Mouse (Mus musculus): ENCODE measurements around the gene Uri1. TPM values are rescaled to one million over a fixed set of nuclear protein-coding genes. Genes with fewer than 3 reads are reported as not detected.
A peak's percentile ranks its signal among the peaks of the same experiment; 100 is the strongest.

The Uri1 gene
- polyA plus RNA-seq, 1 experiment from 2014 or later = 33.4 TPM

DNA sequence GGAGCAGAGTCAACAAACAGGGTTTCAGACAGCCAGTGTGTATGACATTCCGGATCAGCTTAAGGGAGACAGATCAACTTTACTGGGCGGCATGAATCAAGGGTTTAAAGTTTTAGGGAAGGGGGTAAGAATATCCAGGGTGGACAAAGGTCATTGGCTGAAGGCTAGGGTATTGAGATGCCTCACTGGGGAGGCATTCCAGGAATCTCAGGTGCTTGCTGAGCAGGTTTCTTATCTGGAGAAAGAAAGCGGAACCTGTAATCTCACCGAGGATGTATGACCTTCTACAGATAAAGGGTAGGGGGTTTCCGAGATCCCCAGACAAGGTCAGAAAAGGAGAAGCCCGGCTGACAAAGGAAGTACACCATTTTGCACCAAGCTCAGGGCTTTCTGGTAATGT is 7.3 kb upstream of the Uri1 start:
- Histone ChIP-seq H3K27me3 (ENCODE audit: insufficient read depth, poor library complexity, severe bottlenecking) (no peaks in the 10 kb centered on the region), H3K4me3 (no peak overlapping the region), H3K27ac (no peak overlapping the region), H3K9me3 (no peaks in the 10 kb centered on the region), H3K36me3 (no peaks in the 10 kb centered on the region), H3K4me1 (replicated peaks) (no peaks in the 10 kb centered on the region)
- DNase-seq (ENCODE audit: low spot score) = no peak
- 55% methylated on average over 6 of the region's 6 CpGs for WGBS

DNA sequence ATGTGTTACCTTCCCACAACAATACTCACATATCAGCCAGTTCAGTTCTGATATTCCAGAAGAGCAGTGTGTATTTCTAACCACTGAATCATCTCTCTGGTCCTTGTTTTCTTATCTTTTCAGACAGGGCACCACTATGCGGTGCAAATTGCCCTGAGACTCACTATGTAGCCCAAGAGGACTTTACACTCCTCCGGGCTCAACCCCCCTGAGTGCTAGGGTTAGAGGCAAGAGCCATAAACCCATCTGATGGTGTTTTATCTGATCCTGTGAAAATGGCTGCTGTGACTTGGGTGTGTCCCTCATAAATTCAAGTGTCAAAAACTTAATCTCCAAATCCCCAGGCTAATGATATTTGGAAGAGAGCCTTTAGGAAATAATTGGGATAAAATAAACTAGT is 6.6 kb upstream of the Uri1 start:
- Histone ChIP-seq H3K4me1 (replicated peaks) (no peaks in the 10 kb centered on the region), H3K4me3 (no peak overlapping the region), H3K27me3 (ENCODE audit: insufficient read depth, poor library complexity, severe bottlenecking) (no peaks in the 10 kb centered on the region), H3K36me3 (no peaks in the 10 kb centered on the region), H3K9me3 (no peaks in the 10 kb centered on the region), H3K27ac (no peak overlapping the region)
- DNase-seq (ENCODE audit: low spot score) = no peak
- 74% methylated on average over 2 of the region's 2 CpGs for WGBS

DNA sequence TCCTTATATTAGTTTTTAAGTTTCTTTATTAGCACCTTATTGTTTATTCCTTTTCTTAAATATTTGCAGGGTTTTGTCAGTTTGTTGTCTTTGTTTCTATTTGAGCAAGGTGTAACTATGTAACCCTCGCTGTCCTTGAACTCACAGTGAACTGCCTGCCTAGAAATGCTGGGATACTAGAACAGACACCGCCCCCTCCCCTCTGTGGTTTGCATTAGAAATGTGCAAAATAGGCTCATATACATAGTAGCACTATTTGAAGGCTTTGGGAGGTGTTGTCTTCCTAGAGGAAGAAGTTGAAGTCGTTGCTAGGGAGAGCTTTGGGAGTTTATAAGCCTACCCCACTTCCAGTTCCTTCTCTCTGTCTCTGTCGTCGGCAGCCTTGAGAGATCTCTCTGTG is 5.7 kb upstream of the Uri1 start:
- no peak for DNase-seq (ENCODE audit: low spot score)
- Histone ChIP-seq H3K9me3 (no peaks in the 10 kb centered on the region), H3K36me3 (no peaks in the 10 kb centered on the region), H3K4me1 (replicated peaks) (no peaks in the 10 kb centered on the region), H3K27ac (no peak overlapping the region), H3K27me3 (ENCODE audit: insufficient read depth, poor library complexity, severe bottlenecking) (no peaks in the 10 kb centered on the region), H3K4me3 (no peak overlapping the region)
- 54% methylated on average over 5 of the region's 5 CpGs for whole genome bisulfite sequencing

DNA sequence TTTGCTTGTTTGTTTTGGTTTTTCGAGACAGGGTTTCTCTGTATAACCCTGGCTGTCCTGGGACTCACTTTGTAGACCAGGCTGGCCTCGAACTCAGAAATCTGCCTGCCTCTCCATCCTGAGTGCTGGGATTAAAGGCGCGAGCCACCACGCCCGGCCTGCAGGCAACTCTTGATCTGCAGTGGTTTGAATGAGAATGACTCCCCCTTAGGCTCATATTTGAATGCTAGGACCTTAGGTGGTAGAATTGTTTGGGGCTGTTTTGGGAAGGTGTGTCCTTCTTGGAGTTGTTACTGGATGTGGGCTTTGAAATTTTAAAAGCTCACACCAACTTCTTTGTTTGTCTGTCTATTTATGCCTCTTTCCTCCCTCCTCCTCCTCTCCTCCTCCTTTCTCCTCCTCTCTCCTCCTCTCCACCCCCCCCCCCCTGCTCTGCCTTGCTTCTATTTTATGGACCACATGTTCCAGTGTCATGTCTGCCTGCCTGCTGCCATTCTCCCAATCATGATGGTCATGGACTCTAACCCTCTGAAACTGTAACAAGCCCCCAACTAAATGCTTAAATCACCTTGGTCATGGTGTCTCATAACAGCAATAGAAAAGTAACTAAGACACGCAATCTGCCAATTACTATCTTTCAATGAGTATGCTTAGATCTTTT is 4.7 kb upstream of the Uri1 start:
- Histone ChIP-seq H3K27ac (no peak overlapping the region), H3K27me3 (ENCODE audit: insufficient read depth, poor library complexity, severe bottlenecking) (no peaks in the 10 kb centered on the region), H3K9me3 (no peaks in the 10 kb centered on the region), H3K36me3 (no peaks in the 10 kb centered on the region), H3K4me3 (no peak overlapping the region), H3K4me1 (replicated peaks) (no peaks in the 10 kb centered on the region)
- DNase-seq (ENCODE audit: low spot score) = no peak
- 85% methylated on average over 7 of the region's 7 CpGs for WGBS

DNA sequence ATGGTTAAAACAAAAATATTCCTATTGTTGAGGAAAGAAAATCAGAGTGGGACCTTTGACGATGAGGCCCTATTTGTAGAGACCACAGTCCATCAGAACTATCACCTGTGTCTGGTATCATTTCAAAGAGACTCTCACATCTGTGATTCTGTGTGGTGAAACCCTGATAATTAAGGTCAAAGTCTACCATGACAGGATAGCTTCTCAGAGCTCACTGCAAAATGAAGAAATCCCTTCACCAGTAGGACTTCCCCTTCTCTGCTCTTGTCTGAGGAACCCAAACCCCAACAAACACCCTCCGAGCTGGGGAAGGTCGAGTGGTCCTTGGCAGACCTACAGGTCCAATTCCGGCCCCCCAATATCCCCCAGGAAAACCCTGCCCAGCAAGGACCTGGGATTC is 1.5 kb upstream of the Uri1 start:
- Histone ChIP-seq H3K27me3 (ENCODE audit: insufficient read depth, poor library complexity, severe bottlenecking) (no peaks in the 10 kb centered on the region), H3K27ac (no peak overlapping the region), H3K36me3 (no peaks in the 10 kb centered on the region), H3K9me3 (no peaks in the 10 kb centered on the region), H3K4me3 (no peak overlapping the region), H3K4me1 (replicated peaks) (peaks cover under 1% of the 10 kb centered on the region; the same call in 1 of the 2 replicates)
- DNase-seq (ENCODE audit: low spot score) = no peak
- WGBS = 77% methylated on average over 4 of the region's 4 CpGs

DNA sequence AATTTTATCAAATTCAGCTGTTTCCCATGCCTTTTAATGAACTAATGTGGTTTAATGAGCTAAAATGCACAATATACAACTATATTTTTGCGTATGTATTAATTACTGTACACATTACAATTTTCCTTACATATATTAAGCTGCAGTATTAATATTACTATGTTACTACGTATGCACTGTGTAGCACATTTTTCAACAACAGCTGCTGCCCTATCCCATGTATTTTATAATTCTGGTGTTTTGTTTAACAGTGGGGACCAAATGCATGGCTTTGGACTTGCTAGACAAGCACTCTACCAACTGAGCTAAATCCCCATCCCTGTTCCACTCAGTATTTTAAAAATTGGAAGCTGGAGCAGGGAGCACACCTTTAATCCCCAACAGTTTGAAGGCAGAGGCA is 3.6 kb downstream of the Uri1 start:
- Histone ChIP-seq H3K27me3 (ENCODE audit: insufficient read depth, poor library complexity, severe bottlenecking) (no peaks in the 10 kb centered on the region), H3K4me1 (replicated peaks) (peaks cover 16% of the 10 kb centered on the region), H3K9me3 (no peaks in the 10 kb centered on the region), H3K4me3 (peak overlapping the region; percentile 93), H3K36me3 (no peaks in the 10 kb centered on the region), H3K27ac (peak overlapping the region; percentile 94; the same call in 1 of the 2 replicates)
- 38% methylated on average over 2 of the region's 2 CpGs for WGBS
- no peak for DNase-seq (ENCODE audit: low spot score)

DNA sequence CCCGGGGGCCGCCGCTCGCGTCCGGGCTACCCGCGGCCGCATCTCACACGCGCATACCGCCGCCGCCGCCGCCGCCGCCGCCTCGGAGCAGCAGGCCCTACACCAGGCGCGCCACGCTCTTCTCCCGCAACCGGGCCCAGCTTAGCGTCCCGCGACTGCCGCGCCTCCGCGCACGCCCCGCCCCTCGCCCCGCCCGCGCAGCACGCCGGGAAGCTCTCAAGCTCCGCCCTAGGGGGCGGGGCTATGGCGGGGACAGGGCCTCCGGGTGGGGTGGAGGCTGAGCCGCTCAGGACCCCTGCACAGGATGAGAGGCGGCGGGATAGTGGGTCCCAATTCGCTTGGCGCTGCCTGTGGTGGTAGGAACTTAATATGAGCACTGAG is 4.0 kb downstream of the Uri1 start:
- under 1% methylated on average over 48 of the region's 49 CpGs for WGBS
- Histone ChIP-seq H3K27ac (peak overlapping the region; percentile 94), H3K4me1 (replicated peaks) (peaks cover 16% of the 10 kb centered on the region), H3K4me3 (peak overlapping the region; percentile 93), H3K9me3 (no peaks in the 10 kb centered on the region), H3K27me3 (ENCODE audit: insufficient read depth, poor library complexity, severe bottlenecking) (no peaks in the 10 kb centered on the region), H3K36me3 (no peaks in the 10 kb centered on the region)
- DNase-seq (ENCODE audit: low spot score) = peak; percentile 90

DNA sequence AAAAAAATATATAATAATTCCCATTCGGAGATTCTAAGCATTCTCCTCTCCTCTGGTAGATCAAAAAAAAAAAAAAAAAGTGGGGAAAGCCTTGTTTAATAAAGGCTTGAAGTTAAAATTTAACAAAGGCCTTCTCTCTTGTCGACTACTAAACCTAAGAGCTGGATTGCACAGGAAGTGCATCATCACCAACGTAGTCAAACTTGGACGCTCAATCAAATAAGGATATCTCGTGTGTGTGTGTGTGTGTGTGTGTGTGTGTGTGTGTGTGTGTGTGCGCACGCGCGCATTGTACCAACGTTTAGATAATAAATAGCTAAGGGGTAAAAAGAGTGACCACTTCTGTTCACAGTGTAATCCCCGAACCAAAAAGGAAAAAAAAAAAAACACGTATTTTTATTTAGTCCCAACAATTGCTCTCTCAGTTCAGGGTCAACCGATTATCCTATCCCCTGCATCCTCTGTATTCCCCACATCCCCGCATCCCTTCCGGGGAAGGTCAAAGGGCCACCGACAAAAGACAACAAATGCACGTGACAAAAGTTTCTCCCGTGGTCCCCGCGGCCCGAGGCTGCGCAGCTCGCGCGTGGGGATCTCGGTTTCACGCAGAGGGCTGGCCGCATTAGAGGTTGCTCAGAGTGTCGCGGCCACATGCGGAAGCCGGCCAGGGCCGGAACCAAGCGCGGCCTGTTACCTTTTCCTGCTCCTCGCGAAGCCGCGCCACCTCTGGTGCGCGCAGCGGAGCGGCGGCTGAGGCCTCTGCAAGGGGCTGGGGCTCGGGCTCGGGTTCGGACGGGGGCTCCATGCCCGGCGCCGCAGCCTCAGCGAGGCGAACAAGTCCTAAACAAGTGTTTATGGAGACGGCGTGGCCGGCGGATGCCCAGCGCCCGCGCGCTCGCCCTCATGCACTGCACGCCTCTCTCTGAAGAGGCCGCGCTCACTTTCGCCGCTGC is 4.7 kb downstream of the Uri1 start:
- Histone ChIP-seq H3K27me3 (ENCODE audit: insufficient read depth, poor library complexity, severe bottlenecking) (no peaks in the 10 kb centered on the region), H3K9me3 (no peaks in the 10 kb centered on the region), H3K4me3 (peak overlapping the region; percentile 93), H3K27ac (peak overlapping the region; percentile 94), H3K4me1 (replicated peaks) (peaks cover 16% of the 10 kb centered on the region), H3K36me3 (no peaks in the 10 kb centered on the region)
- WGBS = under 1% methylated on average over 67 of the region's 67 CpGs
- DNase-seq (ENCODE audit: low spot score) = peak; percentile 80

DNA sequence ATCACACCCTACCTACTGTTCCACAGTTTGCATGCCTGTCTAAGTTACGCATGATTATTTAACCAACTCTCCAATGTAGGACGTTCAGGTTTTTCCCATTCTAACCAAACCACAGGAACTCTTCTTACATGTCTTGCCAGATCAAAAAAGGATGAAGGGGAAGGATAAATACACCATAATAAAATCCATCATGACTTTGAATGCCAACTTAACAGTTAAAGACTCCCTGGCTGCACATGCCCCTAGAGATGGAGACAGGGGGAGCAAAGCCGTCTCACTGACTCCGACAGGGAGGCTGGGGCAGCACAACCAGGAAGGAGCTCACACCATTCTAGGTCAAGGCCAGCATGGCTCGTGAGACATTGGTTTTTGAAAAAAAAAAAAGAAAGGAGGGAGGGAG is 8.0 kb downstream of the Uri1 start:
- DNase-seq (ENCODE audit: low spot score) = no peak
- WGBS = 75% methylated on average over 5 of the region's 5 CpGs

DNA sequence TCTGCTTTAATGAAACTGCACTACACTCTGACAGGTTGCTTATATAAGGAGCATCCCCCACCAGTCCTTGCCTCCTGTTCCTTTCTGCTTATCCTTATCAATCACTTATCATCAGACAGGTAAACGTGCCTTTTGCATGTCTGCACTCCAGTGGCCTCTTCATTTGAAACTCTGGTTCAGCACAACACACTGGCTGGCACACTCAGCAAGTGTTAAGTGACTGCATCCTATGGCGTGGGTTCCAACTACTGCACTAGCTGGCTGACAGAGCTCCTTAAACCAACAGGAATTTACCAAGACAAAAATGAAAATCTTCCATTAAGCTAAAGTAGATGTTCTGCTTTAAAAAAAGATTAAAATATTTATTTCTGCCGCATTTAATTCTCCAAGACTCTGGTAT is 9.4 kb downstream of the Uri1 start:
- Histone ChIP-seq H3K4me3 (no peak overlapping the region), H3K4me1 (replicated peaks) (peaks cover 10% of the 10 kb centered on the region), H3K9me3 (no peaks in the 10 kb centered on the region), H3K36me3 (no peaks in the 10 kb centered on the region), H3K27ac (no peak overlapping the region), H3K27me3 (ENCODE audit: insufficient read depth, poor library complexity, severe bottlenecking) (no peaks in the 10 kb centered on the region)
- no peak for DNase-seq (ENCODE audit: low spot score)
- WGBS = 88% methylated on average over 3 of the region's 3 CpGs

More for the DNA sequence above, 8.0 kb downstream of the Uri1 start:
- Histone ChIP-seq H3K9me3 (no peaks in the 10 kb centered on the region), H3K27ac (no peak overlapping the region), H3K27me3 (ENCODE audit: insufficient read depth, poor library complexity, severe bottlenecking) (no peaks in the 10 kb centered on the region), H3K36me3 (no peaks in the 10 kb centered on the region), H3K4me3 (no peak overlapping the region), H3K4me1 (replicated peaks) (peaks cover 16% of the 10 kb centered on the region)

DNA sequence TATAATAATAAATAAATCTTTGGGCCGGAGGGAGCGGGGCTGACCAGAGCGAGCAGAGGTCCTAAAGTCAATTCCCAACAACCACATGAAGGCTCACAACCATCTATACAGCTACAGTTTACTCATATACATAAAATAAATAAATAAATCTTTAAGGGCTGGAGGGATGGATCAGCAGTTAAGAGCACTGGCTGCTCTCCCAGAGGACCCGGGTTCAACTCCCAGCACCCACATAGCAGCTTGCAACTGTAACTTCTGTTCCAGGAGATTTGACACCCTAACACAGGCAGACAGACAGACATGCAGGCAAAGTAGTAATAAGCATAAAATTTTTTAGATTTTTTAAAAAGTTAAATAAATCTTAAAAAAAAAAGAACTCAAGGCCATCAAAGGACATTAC is 10.5 kb downstream of the Uri1 start:
- 93% methylated on average over 4 of the region's 4 CpGs for WGBS
- Histone ChIP-seq H3K27ac (no peak overlapping the region), H3K36me3 (no peaks in the 10 kb centered on the region), H3K4me1 (replicated peaks) (peaks cover 10% of the 10 kb centered on the region), H3K9me3 (no peaks in the 10 kb centered on the region), H3K4me3 (no peak overlapping the region), H3K27me3 (ENCODE audit: insufficient read depth, poor library complexity, severe bottlenecking) (no peaks in the 10 kb centered on the region)
- no peak for DNase-seq (ENCODE audit: low spot score)

DNA sequence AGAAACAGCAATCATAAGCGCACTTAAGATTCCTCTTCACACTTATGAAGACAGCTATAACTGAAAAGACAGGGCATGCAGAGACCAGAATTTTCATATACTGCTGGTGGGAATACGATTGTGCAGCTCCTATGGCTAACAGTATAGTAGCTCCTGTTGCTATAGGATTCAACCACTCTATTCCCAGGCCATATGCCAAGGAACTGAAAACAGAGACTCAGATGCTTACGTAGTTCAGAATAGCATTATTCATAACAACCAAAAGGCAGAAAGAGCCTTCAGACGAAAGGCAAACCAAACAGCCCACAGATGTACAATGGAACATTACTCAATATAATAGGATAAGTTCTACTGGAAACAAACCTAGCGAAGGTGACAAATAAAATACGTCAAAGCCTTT is 15.0 kb downstream of the Uri1 start:
- no peaks in the 10 kb centered on the region for H3K4me1 ChIP-seq (replicated peaks)
- no peaks in the 10 kb centered on the region for H3K9me3 ChIP-seq
- H3K4me3 ChIP-seq = no peak overlapping the region
- DNase-seq (ENCODE audit: low spot score) = no peak
- no peak overlapping the region for H3K27ac ChIP-seq
- no peaks in the 10 kb centered on the region for H3K36me3 ChIP-seq
- WGBS = 90% methylated on average over 6 of the region's 6 CpGs
- H3K27me3 ChIP-seq (ENCODE audit: insufficient read depth, poor library complexity, severe bottlenecking) = no peaks in the 10 kb centered on the region

DNA sequence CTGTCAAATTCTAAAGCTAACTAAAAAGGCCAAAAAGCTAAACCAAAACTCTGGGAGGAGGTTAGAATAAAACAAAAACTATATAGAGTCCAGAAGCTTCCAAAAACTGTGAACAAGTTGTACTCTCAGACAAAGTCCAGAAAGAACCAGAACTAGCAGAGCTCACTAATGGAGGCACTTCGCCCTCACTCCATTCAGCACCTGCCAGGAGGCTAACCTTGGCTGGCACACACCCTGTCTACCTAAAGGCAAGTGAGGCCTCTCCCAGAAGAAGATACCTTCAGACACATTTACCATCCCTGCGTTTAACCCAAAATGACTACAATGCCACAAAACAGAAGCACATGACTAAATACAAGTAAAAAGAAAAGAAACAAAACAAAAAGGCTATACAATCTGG is 20.9 kb downstream of the Uri1 start:
- Histone ChIP-seq H3K4me1 (replicated peaks) (no peaks in the 10 kb centered on the region), H3K27ac (no peak overlapping the region), H3K36me3 (no peaks in the 10 kb centered on the region), H3K9me3 (no peaks in the 10 kb centered on the region), H3K27me3 (ENCODE audit: insufficient read depth, poor library complexity, severe bottlenecking) (no peaks in the 10 kb centered on the region), H3K4me3 (no peak overlapping the region)
- WGBS = 90% methylated on average over 2 of the region's 2 CpGs
- DNase-seq (ENCODE audit: low spot score) = no peak

Data from hindbrain, embryonic 10.5 days (tissue).